Mouse (Mus musculus) lung, embryonic 14.5 days (tissue): Measurements from ENCODE around the gene Tbc1d23. TPM values are rescaled to one million over a fixed set of nuclear protein-coding genes. Genes with fewer than 3 reads are reported as not detected.

Experiments used
- ATAC-seq: fragments of 200-750 bp; cut with Nextera tagmentation; 2 replicates; pipeline ENCODE4 v1.8.0; 2017; ENCODE audit warnings: mild to moderate bottlenecking, moderate TSS enrichment, moderate library complexity; ENCODE audit not compliant: insufficient read depth
- DNase-seq: peaks from one replicate; pipeline ENCODE4 v3.0.0-alpha.2; 2015
- H3K27ac ChIP-seq: fragments of 300-500 bp; sonication (generic); 2 replicates; pipeline ENCODE4 v1.5.1; 2014; ENCODE audit warnings: low read depth, mild to moderate bottlenecking, moderate library complexity
- H3K27me3 ChIP-seq: fragments of 300-500 bp; sonication (generic); 2 replicates; pipeline ENCODE4 v1.6.1; 2014; ENCODE audit warnings: low read length, control low read depth; ENCODE audit not compliant: insufficient read depth
- H3K36me3 ChIP-seq: fragments of 300-500 bp; sonication (generic); 2 replicates; pipeline ENCODE4 v1.6.1; 2014; ENCODE audit warnings: control low read depth; ENCODE audit not compliant: insufficient read depth
- H3K4me1 ChIP-seq: fragments of 300-500 bp; sonication (generic); 2 replicates; pipeline ENCODE4 v1.6.1; 2014; ENCODE audit warnings: antibody characterized with exemption, control low read depth; ENCODE audit not compliant: insufficient read depth
- H3K4me2 ChIP-seq: fragments of 300-500 bp; sonication (generic); 2 replicates; pipeline ENCODE4 v1.6.1; 2014; ENCODE audit warnings: mild to moderate bottlenecking
- H3K4me3 ChIP-seq: fragments of 300-500 bp; sonication (generic); 2 replicates; pipeline ENCODE4 v1.5.1; 2014; ENCODE audit warnings: low read depth, low read length
- H3K9ac ChIP-seq: fragments of 300-500 bp; sonication (generic); 2 replicates; pipeline ENCODE4 v1.6.1; 2014
- H3K9me3 ChIP-seq: fragments of 300-500 bp; sonication (generic); 2 replicates; pipeline ENCODE4 v1.6.1; 2016; ENCODE audit warnings: low read depth, low read length, control low read depth
- CTCF ChIP-seq: IDR thresholded peaks from 2 replicates; pipeline ENCODE4 v1.5.1; 2016; ENCODE audit warnings: antibody characterized with exemption, low read depth
- WGBS: fragments of 180-500 bp; shearing (Covaris S2); extraction: QIAGEN DNeasy Blood & Tissue Kit; methylation state at CpG from one replicate; pipeline ENCODE4 v1.1.7; 2014; 5-methylcytosine and 5-hydroxymethylcytosine counted together
- polyA plus RNA-seq: library from polyadenylated mRNA; unstranded; fragments of >200 nt; fragmentation: Nextera tagmentation; extraction: Ambion mirVana; gene quantifications from 2 replicates; pipeline ENCODE4 v1.2.1, GENCODE M21; 2014

Gene Tbc1d23
- polyA plus RNA-seq, 1 experiment from 2014 or later, result 28.3 TPM

- H3K27me3 ChIP-seq, result no peaks in the 10 kb centered on the region
- no peaks in the 10 kb centered on the region for H3K36me3 ChIP-seq
- H3K4me3 ChIP-seq, result no peak overlapping the region
- no peak overlapping the region for H3K27ac ChIP-seq
- 77% methylated on average over 10 of the region's 10 CpGs for WGBS
- no peak for TF ChIP-seq CTCF
- no peaks in the 10 kb centered on the region for H3K9me3 ChIP-seq
- no peak overlapping the region for H3K9ac ChIP-seq
- no peaks in the 10 kb centered on the region for H3K4me1 ChIP-seq
- DNase-seq (no peak), ATAC-seq (no peak)
- H3K4me2 ChIP-seq, result no peak overlapping the region
These were observed 28.8 kb upstream of the Tbc1d23 start for GRCm38 (mm10) chr16:57260152-57260551.

GRCm38 (mm10) chr16:57259356-57260083 is 28.2 kb upstream of the Tbc1d23 start:
- DNase-seq, result no peak
- no peaks in the 10 kb centered on the region for H3K27me3 ChIP-seq
- no peak overlapping the region for H3K9ac ChIP-seq
- no peak for ATAC-seq
- no peak overlapping the region for H3K4me3 ChIP-seq
- no peaks in the 10 kb centered on the region for H3K36me3 ChIP-seq
- H3K9me3 ChIP-seq, result no peaks in the 10 kb centered on the region
- H3K27ac ChIP-seq, result no peak overlapping the region
- no peak for TF ChIP-seq CTCF
- no peak overlapping the region for H3K4me2 ChIP-seq
- 83% methylated on average over 13 of the region's 13 CpGs for WGBS
- H3K4me1 ChIP-seq, result no peaks in the 10 kb centered on the region

- Histone ChIP-seq H3K4me1 (peaks cover 5% of the 10 kb centered on the region), H3K9me3 (no peaks in the 10 kb centered on the region; the same call in 1 of the 2 replicates), H3K9ac (no peak overlapping the region), H3K27me3 (no peaks in the 10 kb centered on the region), H3K4me3 (no peak overlapping the region), H3K4me2 (no peak overlapping the region), H3K36me3 (no peaks in the 10 kb centered on the region), H3K27ac (peak overlapping the region; percentile 67)
- 21% methylated on average over 7 of the region's 7 CpGs for WGBS
- ATAC-seq, result peak; percentile 62; the same call in 1 of the 2 replicates
- DNase-seq, result peak; percentile 77
- no peak for TF ChIP-seq CTCF
These were observed 20.5 kb upstream of the Tbc1d23 start for GRCm38 (mm10) chr16:57251589-57252421.

GRCm38 (mm10) chr16:57250991-57251390 is 19.7 kb upstream of the Tbc1d23 start:
- Histone ChIP-seq H3K36me3 (no peaks in the 10 kb centered on the region), H3K4me1 (peaks cover 5% of the 10 kb centered on the region), H3K9me3 (no peaks in the 10 kb centered on the region; the same call in 1 of the 2 replicates), H3K4me3 (no peak overlapping the region), H3K4me2 (no peak overlapping the region), H3K27ac (no peak overlapping the region), H3K27me3 (no peaks in the 10 kb centered on the region), H3K9ac (no peak overlapping the region)
- DNase-seq (no peak), ATAC-seq (no peak)
- 91% methylated on average over 4 of the region's 4 CpGs for WGBS
- TF ChIP-seq CTCF, result no peak

GRCm38 (mm10) chr16:57247464-57247863 is 16.2 kb upstream of the Tbc1d23 start:
- Histone ChIP-seq H3K9me3 (no peaks in the 10 kb centered on the region; the same call in 1 of the 2 replicates), H3K36me3 (no peaks in the 10 kb centered on the region), H3K9ac (no peak overlapping the region), H3K27ac (no peak overlapping the region), H3K4me3 (no peak overlapping the region), H3K27me3 (no peaks in the 10 kb centered on the region), H3K4me2 (no peak overlapping the region), H3K4me1 (peaks cover 5% of the 10 kb centered on the region)
- 86% methylated on average over 4 of the region's 4 CpGs for WGBS
- DNase-seq, result no peak
- ATAC-seq, result no peak
- TF ChIP-seq CTCF, result no peak

GRCm38 (mm10) chr16:57246596-57246995 is 15.3 kb upstream of the Tbc1d23 start:
- no peak overlapping the region for H3K4me3 ChIP-seq
- H3K36me3 ChIP-seq, result no peaks in the 10 kb centered on the region
- DNase-seq (no peak), ATAC-seq (no peak)
- 73% methylated on average over 3 of the region's 3 CpGs for WGBS
- H3K4me1 ChIP-seq, result peaks cover 3% of the 10 kb centered on the region
- no peak overlapping the region for H3K27ac ChIP-seq
- no peaks in the 10 kb centered on the region; the same call in 1 of the 2 replicates for H3K9me3 ChIP-seq
- no peak for TF ChIP-seq CTCF
- no peaks in the 10 kb centered on the region for H3K27me3 ChIP-seq
- H3K9ac ChIP-seq, result no peak overlapping the region
- H3K4me2 ChIP-seq, result no peak overlapping the region

GRCm38 (mm10) chr16:57243858-57244248 is 12.5 kb upstream of the Tbc1d23 start:
- ATAC-seq, result peak; percentile 58
- Histone ChIP-seq H3K9ac (no peak overlapping the region), H3K36me3 (no peaks in the 10 kb centered on the region), H3K27ac (no peak overlapping the region), H3K9me3 (no peaks in the 10 kb centered on the region), H3K4me3 (no peak overlapping the region), H3K4me1 (no peaks in the 10 kb centered on the region), H3K27me3 (no peaks in the 10 kb centered on the region), H3K4me2 (no peak overlapping the region)
- DNase-seq, result peak; percentile 93
- TF ChIP-seq CTCF, result peak; percentile 95
- WGBS, result 8% methylated on average over 6 of the region's 6 CpGs
